Mouse (Mus musculus) embryo, embryonic 11 days (tissue): Measurements from ENCODE around the gene Fes.

Experiments used
- DNase-seq: peaks from one replicate; pipeline ENCODE4 v3.0.0-alpha.2; 2015

Gene Fes

GRCm38 (mm10) chr7:80342858-80343257 lies 44.9 kb downstream of the Fes start, which contains the start of gene Hddc3:
TSS of gene Hddc3 (plus strand) at chr7:80343104.
- peak; percentile 98 for DNase-seq

- DNase-seq: no peak
These were observed 46.0 kb downstream of the Fes start for GRCm38 (mm10) chr7:80341793-80342192.

- DNase-seq: peak; percentile 86
These were observed 47.0 kb downstream of the Fes start, which contains the start of gene Unc45a for GRCm38 (mm10) chr7:80340793-80341192. TSS of gene Unc45a (minus strand) at chr7:80341005.

GRCm38 (mm10) chr7:80339793-80340628 lies 47.7 kb downstream of the Fes start:
- peak; percentile 98 for DNase-seq

- DNase-seq: peak; percentile 53
These were observed 48.4 kb downstream of the Fes start for GRCm38 (mm10) chr7:80339371-80339770.

GRCm38 (mm10) chr7:80336932-80337331 lies 50.8 kb downstream of the Fes start:
- DNase-seq: no peak

- no peak for DNase-seq
These were observed 52.9 kb downstream of the Fes start for GRCm38 (mm10) chr7:80334848-80335247.

GRCm38 (mm10) chr7:80331433-80331832 lies 56.3 kb downstream of the Fes start:
- no peak for DNase-seq

- no peak for DNase-seq
These were observed 57.5 kb downstream of the Fes start for GRCm38 (mm10) chr7:80330278-80330677.
